21 mouse cellular contexts compared by ENCODE assay signal in genomic region chr17:33899642-33900041, GRCm38 (mm10). TPM values are rescaled to one million over a fixed set of nuclear protein-coding genes. Genes with fewer than 3 reads are reported as not detected.
DNase-seq lines count a peak whose midpoint lies in the region; ATAC-seq and TF ChIP-seq lines count a peak whose summit lies in the region.
"Had no signal": no experiment of that assay in that cellular context is flagged by ENCODE, and none has a peak within 500 bp of the region (broad histone marks: within the 10 kb centered on the region; RNA-seq: fewer than 3 reads in every experiment).

No protein-coding gene starts in this region.

- 71% methylated on average over 4 of the region's 4 CpGs for WGBS in heart, embryonic 13.5 days
- 23% methylated on average over 4 of the region's 4 CpGs for WGBS in bone marrow, adult 2 months
- WGBS in liver, embryonic 12.5 days (ENCODE audit: insufficient replicate concordance): 20% methylated on average over 4 of the region's 4 CpGs
- 78% methylated on average over 4 of the region's 4 CpGs for WGBS in kidney, embryonic 16.5 days

- ATAC-seq in heart, embryonic 13.5 days (ENCODE audit: extremely low read depth, insufficient number of reproducible peaks, low FRiP score, low TSS enrichment): peak; percentile 61; the same call in 1 of the 2 replicates
- peak; percentile 80 for ATAC-seq in liver, embryonic 12.5 days
- ATAC-seq in kidney, embryonic 16.5 days (ENCODE audit: low FRiP score, low TSS enrichment): no peak
- ATAC-seq: forebrain, embryonic 13.5 days had no signal

- TF ChIP-seq POLR2A in bone marrow, adult 2 months (IDR thresholded peaks at IDR 0.05; ENCODE audit: borderline replicate concordance, control insufficient read depth, low read depth, low read length): no peak

- H3K4me1 ChIP-seq in heart, embryonic 13.5 days: peaks cover 8% of the 10 kb centered on the region
- H3K4me1 ChIP-seq in bone marrow, adult 2 months (ENCODE audit: control insufficient read depth, insufficient read depth, low read length): peaks cover 6% of the 10 kb centered on the region
- peaks cover 75% of the 10 kb centered on the region for H3K4me1 ChIP-seq in liver, embryonic 12.5 days
- no peaks in the 10 kb centered on the region for H3K4me1 ChIP-seq in kidney, embryonic 16.5 days (ENCODE audit: insufficient read depth, low read length)
- H3K4me1 ChIP-seq: embryonic facial prominence, embryonic 15.5 days; forebrain, embryonic 13.5 days; intestine, embryonic 15.5 days; midbrain, embryonic 12.5 days had no signal

- no peaks in the 10 kb centered on the region for H3K9me3 ChIP-seq in heart, embryonic 13.5 days
- no peaks in the 10 kb centered on the region for H3K9me3 ChIP-seq in liver, embryonic 12.5 days (replicated peaks)
- no peaks in the 10 kb centered on the region for H3K9me3 ChIP-seq in kidney, embryonic 16.5 days (ENCODE audit: low read length)
- H3K9me3 ChIP-seq: embryonic facial prominence, embryonic 15.5 days; forebrain, embryonic 13.5 days; intestine, embryonic 15.5 days; midbrain, embryonic 12.5 days had no signal

- no peaks in the 10 kb centered on the region for H3K27me3 ChIP-seq in heart, embryonic 13.5 days (replicated peaks)
- H3K27me3 ChIP-seq in liver, embryonic 12.5 days (replicated peaks): no peaks in the 10 kb centered on the region
- no peaks in the 10 kb centered on the region for H3K27me3 ChIP-seq in kidney, embryonic 16.5 days (ENCODE audit: insufficient read depth, low read length)
- H3K27me3 ChIP-seq: embryonic facial prominence, embryonic 15.5 days; forebrain, embryonic 13.5 days; intestine, embryonic 15.5 days; midbrain, embryonic 12.5 days had no signal

- no peak overlapping the region for H3K4me2 ChIP-seq in heart, embryonic 13.5 days
- H3K4me2 ChIP-seq in liver, embryonic 12.5 days: peak overlapping the region; percentile 35
- H3K4me2 ChIP-seq in kidney, embryonic 16.5 days (replicated peaks; ENCODE audit: low read depth, low read length): no peak overlapping the region
- H3K4me2 ChIP-seq: embryonic facial prominence, embryonic 15.5 days; forebrain, embryonic 13.5 days; intestine, embryonic 15.5 days; midbrain, embryonic 12.5 days had no signal

- no peak overlapping the region for H3K4me3 ChIP-seq in heart, embryonic 13.5 days
- H3K4me3 ChIP-seq in bone marrow, adult 2 months (replicated peaks; ENCODE audit: control insufficient read depth, low read depth, low read length): no peak overlapping the region
- no peak overlapping the region for H3K4me3 ChIP-seq in liver, embryonic 12.5 days
- H3K4me3 ChIP-seq in kidney, embryonic 16.5 days (ENCODE audit: low read length): no peak overlapping the region
- H3K4me3 ChIP-seq: embryonic facial prominence, embryonic 15.5 days; forebrain, embryonic 13.5 days; intestine, embryonic 15.5 days; midbrain, embryonic 12.5 days; myocyte had no signal

- no peak overlapping the region for H3K9ac ChIP-seq in heart, embryonic 13.5 days
- H3K9ac ChIP-seq in liver, embryonic 12.5 days: peak overlapping the region; percentile 46
- H3K9ac ChIP-seq in kidney, embryonic 16.5 days (replicated peaks; ENCODE audit: low read length): no peak overlapping the region
- H3K9ac ChIP-seq: embryonic facial prominence, embryonic 15.5 days; forebrain, embryonic 13.5 days; intestine, embryonic 15.5 days; midbrain, embryonic 12.5 days had no signal

- no peak for TF ChIP-seq CTCF in bone marrow, adult 2 months (IDR thresholded peaks at IDR 0.05; ENCODE audit: control insufficient read depth, insufficient read depth, low read length)

- H3K36me3 ChIP-seq in heart, embryonic 13.5 days: no peaks in the 10 kb centered on the region
- no peaks in the 10 kb centered on the region for H3K36me3 ChIP-seq in liver, embryonic 12.5 days
- no peaks in the 10 kb centered on the region for H3K36me3 ChIP-seq in kidney, embryonic 16.5 days (ENCODE audit: insufficient read depth, low read length)
- H3K36me3 ChIP-seq: embryonic facial prominence, embryonic 15.5 days; intestine, embryonic 15.5 days; midbrain, embryonic 12.5 days had no signal

- DNase-seq in heart, postnatal 4 days: no peak
- DNase-seq in spleen, postnatal 14 days (ENCODE audit: low spot score in 2 of 2): no peak
- no peak for DNase-seq in kidney, postnatal 36 days
- DNase-seq: cerebellum, adult 18-20 months; layer of hippocampus, adult 9-11 months; lung, postnatal 14 days; retina, postnatal 1 day; thymus, postnatal 25 days had no signal

- H3K27ac ChIP-seq in heart, embryonic 13.5 days (replicated peaks): no peak overlapping the region
- H3K27ac ChIP-seq in bone marrow, adult 2 months (ENCODE audit: control insufficient read depth, insufficient read depth, low read depth, low read length, poor library complexity): peak overlapping the region; percentile 50
- H3K27ac ChIP-seq in liver, embryonic 12.5 days: peak overlapping the region; percentile 91
- H3K27ac ChIP-seq in kidney, embryonic 16.5 days (ENCODE audit: low read length): no peak overlapping the region
- H3K27ac ChIP-seq: embryonic facial prominence, embryonic 15.5 days; forebrain, embryonic 13.5 days; intestine, embryonic 15.5 days; kidney, postnatal 0 days; midbrain, embryonic 12.5 days had no signal

RNA-seq across cellular contexts. Expression of gene Platr17, which starts 5.3 kb away (rescaled TPM):
- 0.19 TPM in 1 of 2 replicates, not detected in the other for polyA plus RNA-seq in heart, embryonic 13.5 days (2015; fragmentation: Nextera tagmentation; extraction: Ambion mirVana)
- total RNA-seq in heart, postnatal 4 days (2021): not detected
- polyA plus RNA-seq in bone marrow, adult 2 months (2011; ENCODE audit: insufficient read depth, insufficient read length, low replicate concordance, missing spikeins): 1.2 and 1.9 TPM in 2 replicates
- 0.51 and 0.78 TPM in 2 replicates for polyA plus RNA-seq in liver, embryonic 12.5 days (2016; fragmentation: Nextera tagmentation; extraction: Ambion mirVana)
- 0.22 TPM in 1 of 2 replicates, not detected in the other for polyA plus RNA-seq in kidney, embryonic 16.5 days (2015; fragmentation: Nextera tagmentation; extraction: Ambion mirVana)
- total RNA-seq: heart, adult 8-10 months had no signal
- polyA plus RNA-seq: C2C12; small intestine, adult 2 months had no signal

RNA-seq across cellular contexts. Expression of gene Kifc1, which starts 9.2 kb away (rescaled TPM):
- polyA plus RNA-seq in heart, embryonic 13.5 days (2015; fragmentation: Nextera tagmentation; extraction: Ambion mirVana): 5.3 and 5.4 TPM in 2 replicates
- total RNA-seq in heart, postnatal 4 days (2021): 10 to 100 TPM; 40.2 to 42.7 TPM
- polyA plus RNA-seq in bone marrow, adult 2 months (2011; ENCODE audit: insufficient read depth, insufficient read length, low replicate concordance, missing spikeins): 358 and 477 TPM in 2 replicates
- 4.8 and 6.0 TPM in 2 replicates for polyA plus RNA-seq in liver, embryonic 12.5 days (2016; fragmentation: Nextera tagmentation; extraction: Ambion mirVana)
- polyA plus RNA-seq in kidney, embryonic 16.5 days (2015; fragmentation: Nextera tagmentation; extraction: Ambion mirVana): 9.6 and 10.5 TPM in 2 replicates

RNA-seq across cellular contexts. Expression of gene Daxx, which starts 9.6 kb away (rescaled TPM):
- polyA plus RNA-seq in heart, embryonic 13.5 days (2015; fragmentation: Nextera tagmentation; extraction: Ambion mirVana): 31.7 and 35.3 TPM in 2 replicates
- total RNA-seq in heart, postnatal 4 days (2021): 10 to 100 TPM; 16.5 to 18.0 TPM
- 26.4 and 42.3 TPM in 2 replicates for polyA plus RNA-seq in bone marrow, adult 2 months (2011; ENCODE audit: insufficient read depth, insufficient read length, low replicate concordance, missing spikeins)
- polyA plus RNA-seq in liver, embryonic 12.5 days (2016; fragmentation: Nextera tagmentation; extraction: Ambion mirVana): 33.4 and 37.1 TPM in 2 replicates
- polyA plus RNA-seq in kidney, embryonic 16.5 days (2015; fragmentation: Nextera tagmentation; extraction: Ambion mirVana): 59.9 and 60.1 TPM in 2 replicates

RNA-seq across cellular contexts. Expression of gene Tapbp, which starts 16.1 kb away (rescaled TPM):
- 34.2 and 36.8 TPM in 2 replicates for polyA plus RNA-seq in heart, embryonic 13.5 days (2015; fragmentation: Nextera tagmentation; extraction: Ambion mirVana)
- 10 to 100 TPM; 72.3 to 78.5 TPM for total RNA-seq in heart, postnatal 4 days (2021)
- polyA plus RNA-seq in bone marrow, adult 2 months (2011; ENCODE audit: insufficient read depth, insufficient read length, low replicate concordance, missing spikeins): 75.8 and 87.3 TPM in 2 replicates
- polyA plus RNA-seq in liver, embryonic 12.5 days (2016; fragmentation: Nextera tagmentation; extraction: Ambion mirVana): 29.4 and 30.1 TPM in 2 replicates
- 36.1 and 39.2 TPM in 2 replicates for polyA plus RNA-seq in kidney, embryonic 16.5 days (2015; fragmentation: Nextera tagmentation; extraction: Ambion mirVana)

RNA-seq across cellular contexts. Expression of gene Zbtb22, which starts 16.1 kb away (rescaled TPM):
- 12.8 and 12.9 TPM in 2 replicates for polyA plus RNA-seq in heart, embryonic 13.5 days (2015; fragmentation: Nextera tagmentation; extraction: Ambion mirVana)
- total RNA-seq in heart, postnatal 4 days (2021): 10 to 100 TPM; 34.3 to 35.8 TPM
- 21.2 and 26.3 TPM in 2 replicates for polyA plus RNA-seq in bone marrow, adult 2 months (2011; ENCODE audit: insufficient read depth, insufficient read length, low replicate concordance, missing spikeins)
- 13.6 and 14.8 TPM in 2 replicates for polyA plus RNA-seq in liver, embryonic 12.5 days (2016; fragmentation: Nextera tagmentation; extraction: Ambion mirVana)
- 20.6 and 20.9 TPM in 2 replicates for polyA plus RNA-seq in kidney, embryonic 16.5 days (2015; fragmentation: Nextera tagmentation; extraction: Ambion mirVana)

Comparison
In these comparisons a context has a peak if more than half of its experiments do, and no peak if none do; other contexts are left out.
1. H3K27ac ChIP-seq: peak in bone marrow, adult 2 months (single experiment) and liver, embryonic 12.5 days (single experiment); none in heart, embryonic 13.5 days (single experiment) and kidney, embryonic 16.5 days (single experiment).
2. RNA of gene Kifc1, which starts 9.2 kb away (polyA plus RNA-seq): 358 to 477 TPM in bone marrow, adult 2 months; 9.6 to 10.5 TPM in kidney, embryonic 16.5 days, 4.8 to 6.0 TPM in liver, embryonic 12.5 days and 5.3 to 5.4 TPM in heart, embryonic 13.5 days; every median in the first group is over 10 times any median in the second.